Mouse (Mus musculus): ENCODE measurements at regions not wholly inside any gene's neighbourhood (a gene's known extent, or its start where the extent isn't known, plus 50 kb on each side); places are given as distances from the start of the nearest gene placed in this dataset.
A peak's percentile ranks its signal among the peaks of the same experiment; 100 is the strongest.

DNA sequence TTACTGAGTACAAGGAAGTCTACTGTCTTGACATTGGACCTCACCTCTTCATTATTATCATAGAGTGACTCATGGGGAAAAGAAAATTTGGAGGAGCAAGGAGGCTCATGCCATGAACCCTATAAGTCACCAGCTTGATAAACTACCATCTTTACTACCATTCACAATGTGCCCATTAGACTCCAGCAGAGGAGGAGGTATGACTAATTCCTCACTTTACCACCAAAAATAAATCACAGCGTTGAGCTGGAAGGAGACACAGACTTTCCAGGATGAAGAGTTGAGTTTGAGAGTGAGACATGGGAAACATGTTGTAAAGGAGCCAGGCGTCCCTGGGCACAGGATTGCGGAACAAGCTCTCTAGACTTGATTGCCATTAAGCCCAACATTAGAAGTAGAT is 195.0 kb upstream of the Mctp2 start:
- no peak for DNase-seq (ENCODE audit: low spot score)

- DNase-seq (ENCODE audit: low spot score): no peak
Measured at GRCm38 (mm10) chr7:72503756-72504155, 197.3 kb upstream of the Mctp2 start.

DNA sequence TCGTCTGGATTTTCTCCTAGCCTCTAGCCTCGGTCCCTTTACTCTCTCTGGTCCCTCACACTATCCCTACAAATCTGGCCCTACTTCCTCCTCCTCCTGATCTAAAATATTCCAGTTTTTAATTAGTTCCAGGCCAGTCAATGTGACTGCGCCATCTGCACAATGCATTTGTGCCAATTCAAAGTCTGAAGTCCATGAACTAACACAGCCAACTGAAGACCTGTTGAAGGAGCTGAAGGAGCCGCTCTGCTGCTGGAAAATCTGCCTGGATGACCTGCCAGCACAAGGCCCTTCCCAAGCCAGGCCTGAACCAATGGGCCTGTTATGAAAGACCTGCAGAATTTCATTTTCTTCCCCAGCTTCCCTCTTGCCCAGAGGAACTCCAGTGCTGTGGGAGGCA is 197.9 kb upstream of the Mctp2 start:
- no peak for DNase-seq (ENCODE audit: low spot score)

DNA sequence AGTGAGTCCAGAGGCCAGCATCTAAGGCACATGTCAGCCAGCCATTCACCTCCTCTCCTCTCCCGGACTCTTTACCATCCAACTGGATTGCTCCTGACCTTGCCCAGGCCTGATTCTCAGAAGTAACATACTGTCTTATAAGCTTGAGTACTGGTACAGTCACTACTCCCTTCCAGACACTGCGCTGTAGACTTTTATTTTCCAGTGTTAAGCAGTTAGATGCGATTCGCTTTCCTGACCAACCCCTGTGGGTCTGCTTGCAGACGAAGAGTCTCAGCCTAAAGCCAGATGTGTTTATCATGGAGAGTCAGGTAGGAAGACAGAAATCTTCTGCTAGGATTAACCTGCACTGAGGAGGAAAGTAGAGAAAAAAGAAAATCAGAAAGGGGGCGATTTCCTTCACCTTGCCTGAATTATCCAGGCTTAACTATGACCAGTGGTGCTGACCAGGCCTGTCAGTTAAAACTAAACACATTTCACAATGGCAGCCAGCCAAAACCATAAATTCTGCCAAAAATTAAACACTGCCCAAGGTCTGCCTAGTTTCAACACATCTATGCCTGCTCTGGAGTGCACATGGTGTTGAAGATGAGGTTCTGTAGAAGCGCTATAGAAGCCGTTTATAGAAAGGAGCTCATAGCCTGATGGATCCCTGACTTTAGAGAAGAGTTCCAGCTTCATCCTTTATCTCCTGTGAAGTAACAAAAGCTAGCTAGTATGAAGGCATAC is 199.5 kb upstream of the Mctp2 start:
- no peak for DNase-seq (ENCODE audit: low spot score)

DNA sequence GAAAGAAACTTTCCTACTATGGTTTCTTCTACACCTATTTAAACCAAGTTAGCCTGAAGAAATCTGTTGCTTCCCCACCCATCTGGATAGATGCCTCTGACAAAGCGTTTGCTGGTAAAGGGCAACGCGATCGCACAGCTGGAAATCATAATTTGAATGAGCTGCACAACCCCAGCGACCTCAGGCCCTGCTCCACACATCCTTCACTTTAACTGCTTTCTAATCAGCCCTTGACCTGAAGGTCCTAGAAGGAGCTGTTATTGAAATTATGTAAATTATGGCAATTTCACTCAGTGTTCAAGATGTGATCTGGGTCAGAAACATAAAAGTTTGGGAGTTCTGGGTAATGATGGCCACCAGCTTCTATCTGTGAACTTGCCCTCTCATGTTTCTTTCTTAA is 201.5 kb upstream of the Mctp2 start:
- DNase-seq (ENCODE audit: low spot score): no peak

DNA sequence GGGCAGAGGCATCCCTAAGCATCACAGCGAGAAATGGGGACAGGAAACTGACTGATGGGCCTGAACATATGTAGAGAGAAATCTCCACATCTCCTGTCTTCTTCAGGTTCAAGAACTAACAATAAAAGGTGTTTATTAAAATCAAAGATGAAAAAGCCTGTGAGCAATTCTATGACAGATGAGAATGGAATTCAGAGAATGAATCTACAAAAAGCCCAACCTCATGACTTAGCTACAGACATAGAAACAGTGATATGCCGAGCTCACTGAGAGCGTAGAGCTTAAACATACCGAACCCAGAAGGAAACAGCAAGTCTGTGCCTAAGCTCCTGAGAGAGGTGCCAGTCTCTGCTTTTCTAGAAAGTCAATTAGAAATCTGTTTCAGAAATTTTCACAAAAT is 203.7 kb upstream of the Mctp2 start:
- DNase-seq (ENCODE audit: low spot score): no peak

DNA sequence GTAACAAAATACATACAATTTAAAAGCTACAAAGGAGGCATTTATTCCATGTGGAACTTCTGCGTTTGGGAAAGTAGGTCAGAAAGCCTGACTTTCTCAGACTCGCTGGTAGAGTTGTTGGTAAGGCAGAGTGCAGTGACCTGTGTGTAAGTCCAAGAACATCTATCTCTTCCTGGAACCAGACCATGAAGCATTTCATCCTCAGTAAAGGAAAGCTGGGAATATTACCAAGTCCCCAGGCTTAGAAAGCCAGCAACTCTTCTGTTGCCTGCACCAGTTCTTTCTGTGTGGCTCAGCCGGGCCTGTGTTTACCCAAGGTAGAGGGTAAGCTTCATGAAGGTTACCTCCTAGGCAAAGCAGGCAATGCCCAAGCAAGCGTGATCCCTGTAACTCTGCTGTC is 207.0 kb upstream of the Mctp2 start:
- DNase-seq (ENCODE audit: low spot score): no peak

DNA sequence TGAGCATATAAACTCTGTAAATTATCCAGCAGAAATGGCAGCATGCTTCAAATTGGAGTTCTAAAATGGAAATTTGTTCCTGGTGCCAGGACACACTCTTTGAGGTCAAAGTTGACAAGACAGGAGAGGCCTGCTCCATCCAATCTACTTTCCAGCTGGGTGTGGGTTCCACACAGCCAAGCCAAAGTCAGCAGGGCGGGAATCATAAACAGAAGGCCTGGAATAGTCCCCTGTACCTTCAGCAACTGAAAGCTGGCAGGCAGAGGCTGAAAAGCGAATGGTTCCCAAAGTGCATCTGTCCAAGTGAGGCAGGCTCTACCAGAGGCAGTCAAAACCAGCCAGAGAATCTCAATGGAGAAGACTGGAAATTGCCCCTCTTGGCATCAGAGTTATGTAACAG is 208.4 kb upstream of the Mctp2 start:
- no peak for DNase-seq (ENCODE audit: low spot score)

GRCm38 (mm10) chr7:72518421-72518972 is 212.1 kb upstream of the Mctp2 start:
- no peak for DNase-seq (ENCODE audit: low spot score)

- DNase-seq (ENCODE audit: low spot score): no peak
Measured at GRCm38 (mm10) chr7:72519359-72520115, 213.1 kb upstream of the Mctp2 start.

DNA sequence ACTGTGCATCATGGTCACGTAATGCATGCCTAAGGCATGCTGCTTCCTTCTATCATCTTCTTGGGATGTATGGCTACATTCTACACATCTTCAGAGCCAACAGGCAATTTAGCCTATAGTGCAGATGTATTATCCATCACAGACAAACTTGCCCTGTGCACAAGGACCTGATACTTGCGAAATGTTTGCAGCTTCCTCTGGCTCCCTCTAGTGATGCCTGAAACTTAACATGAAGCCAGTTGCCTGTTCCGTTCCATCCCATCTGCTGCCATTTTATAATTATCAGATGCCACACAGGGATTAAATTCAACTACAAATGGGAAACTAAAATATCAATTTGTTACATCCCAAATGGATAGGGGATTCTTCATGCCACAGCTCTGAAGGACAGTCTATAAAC is 222.5 kb upstream of the Mctp2 start:
- no peak for DNase-seq (ENCODE audit: low spot score)

DNA sequence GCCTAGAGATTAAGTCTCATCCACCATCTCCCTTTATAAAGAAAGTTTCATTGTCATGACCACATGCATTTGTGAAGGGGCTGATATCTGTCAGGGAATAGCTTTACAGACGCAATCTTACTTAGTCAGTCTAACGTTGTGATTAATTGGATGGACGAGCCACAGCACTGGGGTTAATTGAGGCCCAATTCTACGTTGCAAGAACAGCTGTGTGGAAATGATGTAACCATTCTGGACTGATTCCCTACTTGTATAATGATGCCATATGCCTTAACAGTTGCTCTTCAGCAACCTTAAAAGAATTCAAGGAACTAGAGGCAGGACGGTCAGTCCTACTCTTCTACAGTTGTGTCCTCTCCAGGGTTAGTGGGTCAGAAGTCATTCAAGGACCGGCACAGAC is 231.9 kb upstream of the Mctp2 start:
- peak; percentile 39 for DNase-seq (ENCODE audit: low spot score)

GRCm38 (mm10) chr7:72539915-72540314 is 233.5 kb upstream of the Mctp2 start:
- no peak for DNase-seq (ENCODE audit: low spot score)

GRCm38 (mm10) chr7:72541521-72542478 is 235.4 kb upstream of the Mctp2 start:
- peak; percentile 35 for DNase-seq (ENCODE audit: low spot score)

DNA sequence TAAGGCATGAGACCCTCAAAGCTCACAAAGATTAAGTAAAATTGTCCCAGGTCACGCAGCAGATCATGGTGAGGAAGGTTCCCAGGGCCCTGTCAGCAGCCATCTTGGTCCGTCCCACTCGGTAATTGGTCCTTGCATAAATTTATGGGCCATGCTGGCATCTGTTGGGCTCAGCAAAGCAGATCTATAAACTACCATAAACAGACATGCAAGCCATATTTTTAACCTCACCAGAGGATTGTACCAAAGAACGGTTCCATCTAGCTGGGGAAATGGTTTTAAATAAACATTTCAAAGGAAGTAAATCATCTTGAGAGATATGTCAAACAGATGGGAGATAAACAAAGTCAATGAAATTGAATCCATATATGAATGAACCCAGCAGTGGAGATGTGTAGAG is 237.1 kb upstream of the Mctp2 start:
- DNase-seq (ENCODE audit: low spot score): no peak

- no peak for DNase-seq (ENCODE audit: low spot score)
Measured at GRCm38 (mm10) chr7:72543946-72544345, 237.5 kb upstream of the Mctp2 start.

- no peak for DNase-seq (ENCODE audit: low spot score)
Measured at GRCm38 (mm10) chr7:72567378-72567777, 261.0 kb upstream of the Mctp2 start.

GRCm38 (mm10) chr7:72569177-72569576 is 262.8 kb upstream of the Mctp2 start:
- no peak for DNase-seq (ENCODE audit: low spot score)

DNA sequence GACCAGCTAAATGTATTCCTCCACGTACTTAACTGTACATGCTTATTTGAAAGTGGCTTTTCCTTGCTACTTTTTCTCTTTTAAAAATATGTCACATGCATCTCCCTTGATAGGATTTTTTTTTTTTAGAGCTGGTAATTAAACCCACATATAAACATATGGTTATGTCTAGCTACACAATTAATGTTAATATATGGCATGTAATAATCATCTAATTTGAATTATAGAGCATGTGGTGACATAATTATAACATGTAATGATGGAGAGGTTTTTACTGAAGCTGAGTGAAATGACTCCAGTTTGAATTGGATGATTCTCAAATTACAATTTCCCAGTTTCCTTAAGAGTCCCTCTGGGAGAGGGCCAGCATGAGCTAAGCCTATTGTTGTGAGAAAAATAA is 267.9 kb upstream of the Mctp2 start:
- DNase-seq (ENCODE audit: low spot score): no peak

DNA sequence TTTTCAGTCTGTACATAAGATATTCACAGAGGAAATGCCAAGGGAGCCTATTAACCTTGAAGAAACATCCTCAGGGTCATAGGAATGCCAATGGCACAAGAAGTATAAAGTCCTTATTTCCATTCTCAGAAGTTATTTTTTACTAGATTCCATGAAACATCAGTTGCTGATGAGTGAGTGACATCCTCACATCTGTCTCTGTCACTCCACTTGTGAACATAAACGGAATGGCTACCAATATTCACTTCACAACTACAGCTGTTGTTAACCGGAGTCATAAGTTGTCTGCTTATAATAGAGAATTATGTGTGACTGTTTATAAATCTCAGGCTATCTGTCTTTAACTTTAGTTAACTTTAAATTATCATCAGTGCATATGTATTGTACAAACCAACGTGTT is 278.0 kb upstream of the Mctp2 start:
- no peak for DNase-seq (ENCODE audit: low spot score)

GRCm38 (mm10) chr7:72589241-72589668 is 282.8 kb upstream of the Mctp2 start:
- peak; percentile 59 for DNase-seq (ENCODE audit: low spot score)

Measured in heart, adult 8-10 months (tissue).